Mouse (Mus musculus): ENCODE data around the gene Lnpk. TPM values are rescaled to one million over a fixed set of nuclear protein-coding genes. Genes with fewer than 3 reads are reported as not detected.

Gene Lnpk
- total RNA-seq (2015; ENCODE audit: low replicate concordance), result 14.0 and 29.4 TPM in 2 replicates
- total RNA-seq (2017; ENCODE audit: low replicate concordance), result 31.1 and 45.9 TPM in 2 replicates

- peak; percentile 97 for ATAC-seq (replicated peaks; ENCODE audit: low FRiP score, poor library complexity, severe bottlenecking)
These were observed at the start of gene Lnpk for GRCm38 (mm10) chr2:74578843-74579489. Gene Lnpk (minus strand): TSS chr2:74579435.

GRCm38 (mm10) chr2:74620368-74620767 lies 41.1 kb upstream of the Lnpk start:
- no peak for ATAC-seq (replicated peaks; ENCODE audit: low FRiP score, poor library complexity, severe bottlenecking)

GRCm38 (mm10) chr2:74619676-74620246 lies 40.5 kb upstream of the Lnpk start:
- no peak for ATAC-seq (replicated peaks; ENCODE audit: low FRiP score, poor library complexity, severe bottlenecking)

DNA sequence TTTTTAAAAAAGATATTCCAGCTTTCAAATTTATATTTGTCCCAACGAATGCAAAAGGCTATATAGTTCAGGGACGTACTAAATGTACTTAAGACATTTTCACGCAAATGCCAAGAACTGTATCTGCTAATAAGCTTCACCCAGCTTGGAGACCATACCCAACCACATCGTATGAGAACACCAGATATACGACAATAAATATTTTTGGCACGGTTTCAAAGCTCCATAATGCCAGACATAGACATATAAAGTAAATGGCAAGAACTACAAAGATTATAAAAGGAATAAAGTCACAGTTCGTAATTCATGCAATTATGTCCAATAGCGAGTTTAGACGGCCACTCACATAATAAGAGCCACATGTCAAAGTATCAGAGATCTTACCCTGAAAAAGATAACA lies 38.5 kb upstream of the Lnpk start:
- no peak for ATAC-seq (replicated peaks; ENCODE audit: low FRiP score, poor library complexity, severe bottlenecking)

GRCm38 (mm10) chr2:74611406-74611805 lies 32.2 kb upstream of the Lnpk start:
- no peak for ATAC-seq (replicated peaks; ENCODE audit: low FRiP score, poor library complexity, severe bottlenecking)

- no peak for ATAC-seq (replicated peaks; ENCODE audit: low FRiP score, poor library complexity, severe bottlenecking)
These were observed 30.1 kb upstream of the Lnpk start for GRCm38 (mm10) chr2:74609350-74609749.

GRCm38 (mm10) chr2:74606087-74606760 lies 27.0 kb upstream of the Lnpk start:
- no peak for ATAC-seq (replicated peaks; ENCODE audit: low FRiP score, poor library complexity, severe bottlenecking)

- no peak for ATAC-seq (replicated peaks; ENCODE audit: low FRiP score, poor library complexity, severe bottlenecking)
These were observed 24.8 kb upstream of the Lnpk start for GRCm38 (mm10) chr2:74604011-74604410.

DNA sequence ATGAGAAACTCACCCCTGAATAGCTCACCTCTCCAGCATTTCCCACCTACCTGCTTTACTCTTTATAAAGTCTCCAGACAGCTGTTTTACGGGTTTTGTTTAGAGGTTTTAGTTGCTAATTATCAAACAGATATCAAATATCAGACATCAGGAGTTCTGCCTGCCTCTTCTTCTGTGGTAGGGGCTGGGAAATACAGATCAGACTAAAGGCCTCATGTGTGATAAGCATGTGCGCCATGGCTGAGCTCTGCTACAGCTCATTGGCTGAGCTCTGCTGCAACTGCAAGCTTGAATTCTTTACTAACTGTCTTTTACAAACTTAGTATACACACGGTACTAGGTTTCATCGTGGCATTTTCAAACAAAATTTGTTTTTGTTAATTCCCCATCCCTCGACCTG lies 23.2 kb upstream of the Lnpk start:
- ATAC-seq (replicated peaks; ENCODE audit: low FRiP score, poor library complexity, severe bottlenecking), result no peak

DNA sequence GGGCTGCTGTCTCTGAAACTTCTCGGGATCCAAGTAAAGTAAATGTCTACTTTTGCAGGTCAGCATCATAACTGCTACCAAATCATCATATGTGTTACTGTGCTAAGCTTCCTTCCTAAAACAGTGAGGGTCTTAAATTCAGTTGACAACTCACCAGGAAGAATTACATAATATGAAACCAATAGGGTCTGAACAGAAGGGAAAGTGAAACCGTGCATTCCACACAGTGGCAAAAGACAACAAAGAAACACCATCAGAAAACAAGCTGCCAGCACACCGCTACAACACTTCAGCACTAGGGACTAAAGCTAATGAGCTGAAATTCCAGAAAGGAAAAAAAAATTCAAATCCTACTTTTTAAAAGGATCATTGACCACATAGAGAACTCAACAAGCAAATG lies 17.9 kb upstream of the Lnpk start:
- ATAC-seq (replicated peaks; ENCODE audit: low FRiP score, poor library complexity, severe bottlenecking), result no peak

DNA sequence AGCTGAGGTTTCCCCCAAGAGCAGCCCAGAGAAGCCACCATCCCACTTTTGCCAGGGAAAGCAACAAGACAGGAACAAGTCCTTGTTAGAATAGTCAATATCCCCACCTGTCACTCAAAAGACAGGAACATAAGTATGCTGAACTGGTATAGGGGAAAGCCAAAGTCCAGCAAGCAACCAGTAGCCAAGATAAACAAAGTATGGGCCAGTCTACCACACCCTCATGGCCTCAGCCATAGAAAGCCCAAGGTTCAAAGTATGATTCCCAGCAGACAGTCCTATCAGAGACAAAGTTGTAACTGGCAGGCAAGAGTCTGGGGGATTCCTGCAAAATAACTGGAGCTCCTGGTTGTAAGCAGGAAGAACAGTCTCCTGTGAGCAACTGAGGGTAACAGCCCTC lies 16.9 kb upstream of the Lnpk start:
- ATAC-seq (replicated peaks; ENCODE audit: low FRiP score, poor library complexity, severe bottlenecking), result no peak

GRCm38 (mm10) chr2:74578146-74578842 lies 941 bp downstream of the Lnpk start:
- ATAC-seq (replicated peaks; ENCODE audit: low FRiP score, poor library complexity, severe bottlenecking), result peak; percentile 80

GRCm38 (mm10) chr2:74570390-74570789 lies 8.8 kb downstream of the Lnpk start:
- no peak for ATAC-seq (replicated peaks; ENCODE audit: low FRiP score, poor library complexity, severe bottlenecking)

- ATAC-seq (replicated peaks; ENCODE audit: low FRiP score, poor library complexity, severe bottlenecking), result no peak
These were observed 19.4 kb downstream of the Lnpk start for GRCm38 (mm10) chr2:74559822-74560221.

- ATAC-seq (replicated peaks; ENCODE audit: low FRiP score, poor library complexity, severe bottlenecking), result no peak
These were observed 20.1 kb downstream of the Lnpk start for GRCm38 (mm10) chr2:74559092-74559491.

DNA sequence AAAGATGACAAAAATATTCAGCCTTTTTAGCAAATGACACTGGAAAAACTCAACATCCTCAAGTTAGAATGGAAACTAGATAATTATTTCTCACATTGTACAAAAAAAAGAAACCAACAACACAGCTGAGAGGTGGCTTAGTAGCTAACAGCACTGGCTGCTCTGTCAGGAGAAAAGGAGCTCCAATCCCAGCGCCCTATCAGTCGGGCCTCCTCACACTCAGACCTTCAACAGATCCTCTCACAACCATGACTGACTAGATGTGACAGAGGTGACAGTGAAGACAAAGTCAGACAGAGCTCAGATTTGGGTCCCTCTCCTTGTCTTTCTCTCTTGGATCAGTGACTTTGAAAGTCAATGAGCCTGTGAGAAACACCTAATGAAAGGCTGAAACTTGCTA lies 21.8 kb downstream of the Lnpk start:
- no peak for ATAC-seq (replicated peaks; ENCODE audit: low FRiP score, poor library complexity, severe bottlenecking)

- no peak for ATAC-seq (replicated peaks; ENCODE audit: low FRiP score, poor library complexity, severe bottlenecking)
These were observed 27.3 kb downstream of the Lnpk start for GRCm38 (mm10) chr2:74551929-74552328.

- no peak for ATAC-seq (replicated peaks; ENCODE audit: low FRiP score, poor library complexity, severe bottlenecking)
These were observed 30.9 kb downstream of the Lnpk start for GRCm38 (mm10) chr2:74548306-74548705.

DNA sequence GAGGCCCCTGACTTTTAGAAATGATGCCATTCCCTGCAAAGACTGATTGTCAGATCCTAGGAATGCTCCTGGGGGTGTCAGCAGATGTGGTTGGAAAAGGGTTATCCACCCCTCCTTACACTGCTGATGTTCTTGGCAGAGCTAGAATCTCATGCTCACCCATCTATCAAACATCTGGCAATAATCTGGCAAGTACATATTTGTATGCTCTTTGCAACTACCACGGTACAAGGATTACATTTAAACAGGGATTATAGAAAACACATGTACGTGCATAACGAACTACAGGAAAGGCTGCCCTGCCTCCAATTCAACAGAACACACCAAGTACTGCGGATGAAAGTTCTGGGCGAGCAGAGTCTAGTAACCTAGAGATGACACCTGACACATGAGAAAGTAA lies 70.9 kb downstream of the Lnpk start:
- ATAC-seq (replicated peaks; ENCODE audit: low FRiP score, poor library complexity, severe bottlenecking), result no peak

GRCm38 (mm10) chr2:74506439-74506838 lies 72.8 kb downstream of the Lnpk start:
- ATAC-seq (replicated peaks; ENCODE audit: low FRiP score, poor library complexity, severe bottlenecking), result no peak

- ATAC-seq (replicated peaks; ENCODE audit: low FRiP score, poor library complexity, severe bottlenecking), result no peak
These were observed 78.9 kb downstream of the Lnpk start for GRCm38 (mm10) chr2:74500307-74500706.

Data from erythroblast, adult 5-6 weeks (primary cell).